Mouse (Mus musculus) midbrain, postnatal 0 days (tissue): ENCODE measurements around the gene P4ha3. TPM values are rescaled to one million over a fixed set of nuclear protein-coding genes. Genes with fewer than 3 reads are reported as not detected.

Experiments
- ATAC-seq: fragments of 200-750 bp; cut with Nextera tagmentation; 2 replicates; pipeline ENCODE4 v1.8.0; 2017; ENCODE audit warnings: moderate number of reproducible peaks, mild to moderate bottlenecking, moderate TSS enrichment, moderate library complexity; ENCODE audit not compliant: low FRiP score
- DNase-seq: peaks from one replicate; pipeline ENCODE4 v3.0.0-alpha.2; 2015; ENCODE audit warnings: low spot score
- H3K27ac ChIP-seq: fragments of 300-500 bp; sonication (generic); 2 replicates; pipeline ENCODE4 v1.5.1; 2014; ENCODE audit warnings: low read depth, mild to moderate bottlenecking, low read length, mixed read lengths
- H3K27me3 ChIP-seq: fragments of 300-500 bp; sonication (generic); 2 replicates; pipeline ENCODE4 v1.6.1; 2014; ENCODE audit warnings: low read length, control low read depth, mixed read lengths; ENCODE audit not compliant: insufficient read depth
- H3K36me3 ChIP-seq: fragments of 300-500 bp; sonication (generic); 2 replicates; pipeline ENCODE4 v1.6.1; 2014; ENCODE audit warnings: low read length, control low read depth, mixed read lengths; ENCODE audit not compliant: insufficient read depth
- H3K4me1 ChIP-seq: fragments of 300-500 bp; sonication (generic); 2 replicates; pipeline ENCODE4 v1.6.1; 2014; ENCODE audit warnings: mild to moderate bottlenecking, control low read depth, antibody characterized with exemption, low read length, mixed read lengths; ENCODE audit not compliant: insufficient read depth
- H3K4me2 ChIP-seq: fragments of 300-500 bp; sonication (generic); 2 replicates; pipeline ENCODE4 v1.6.1; 2014; ENCODE audit warnings: low read depth, mild to moderate bottlenecking, low read length, mixed read lengths; ENCODE audit not compliant: poor library complexity, severe bottlenecking
- H3K4me3 ChIP-seq: fragments of 300-500 bp; sonication (generic); 2 replicates; pipeline ENCODE4 v1.5.1; 2014; ENCODE audit warnings: low read depth, mild to moderate bottlenecking, low read length, moderate library complexity
- H3K9ac ChIP-seq: fragments of 300-500 bp; sonication (generic); replicated peaks from 2 replicates; pipeline ENCODE4 v1.6.1; 2014; ENCODE audit warnings: mild to moderate bottlenecking, low read length, moderate library complexity, mixed read lengths; ENCODE audit not compliant: poor library complexity, severe bottlenecking
- H3K9me3 ChIP-seq: fragments of 300-500 bp; sonication (generic); 2 replicates; pipeline ENCODE4 v1.6.1; 2016; ENCODE audit warnings: low read length, control low read depth
- CTCF ChIP-seq: IDR thresholded peaks from 2 replicates; pipeline ENCODE4 v1.5.1; 2016; ENCODE audit warnings: antibody characterized with exemption, mild to moderate bottlenecking
- WGBS: fragments of 180-500 bp; shearing (Covaris S2); extraction: QIAGEN DNeasy Blood & Tissue Kit; methylation state at CpG from one replicate; pipeline ENCODE4 v1.1.7; 2014; 5-methylcytosine and 5-hydroxymethylcytosine counted together
- polyA plus RNA-seq: library from polyadenylated mRNA; unstranded; fragments of >200 nt; fragmentation: Nextera tagmentation; extraction: Ambion mirVana; gene quantifications from 2 replicates; pipeline ENCODE4 v1.2.1, GENCODE M21; 2015
- total RNA-seq: library from RNA; depleted of rRNA; stranded (reverse); fragments of >200 nt; gene quantifications from 2 replicates; pipeline ENCODE4 v1.2.3, GENCODE M21; 2014; rRNA removed

P4ha3 gene
- total and polyA plus RNA-seq, 2 experiments from 2014 or later, result 3.9 to 7.7 TPM

DNA sequence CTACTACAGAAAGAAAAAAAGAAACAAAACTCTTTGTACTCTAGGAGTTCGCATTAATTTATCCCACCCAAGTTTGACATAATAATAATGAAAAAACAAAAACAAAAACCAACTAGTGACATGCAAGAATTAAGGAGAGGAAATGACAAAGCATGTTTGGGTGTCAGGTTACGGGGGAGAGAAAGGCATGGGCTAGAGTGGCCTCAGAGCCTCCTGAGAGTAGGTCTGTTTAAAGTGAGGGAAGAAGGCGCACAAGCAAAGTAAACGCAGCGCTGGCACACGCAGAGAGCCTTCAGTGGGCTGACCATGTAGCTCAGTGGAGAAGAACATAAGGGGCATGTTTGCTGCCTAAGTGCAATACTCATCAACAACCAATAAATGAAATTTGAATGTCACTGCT, 79.6 kb downstream of the P4ha3 start:
- no peak for DNase-seq
- Histone ChIP-seq H3K27ac (no peak overlapping the region), H3K4me2 (no peak overlapping the region), H3K4me1 (no peaks in the 10 kb centered on the region), H3K4me3 (no peak overlapping the region), H3K9me3 (no peaks in the 10 kb centered on the region), H3K27me3 (no peaks in the 10 kb centered on the region), H3K36me3 (no peaks in the 10 kb centered on the region), H3K9ac (no peak overlapping the region)
- TF ChIP-seq CTCF, result no peak
- 73% methylated on average over 6 of the region's 6 CpGs for WGBS
- ATAC-seq, result no peak

Other genes with a start within 250 kb of the P4ha3 start
- gene Pold3, start 164.0 kb upstream of the P4ha3 start, total RNA-seq, result 35.5 and 37.7 TPM in 2 replicates
- 40.5 and 42.6 TPM in 2 replicates for gene Pold3, start 164.0 kb upstream of the P4ha3 start, polyA plus RNA-seq
- gene Lipt2, start 126.2 kb upstream of the P4ha3 start, total RNA-seq, result 15.5 and 16.6 TPM in 2 replicates
- gene Lipt2, start 126.2 kb upstream of the P4ha3 start, polyA plus RNA-seq, result 17.1 and 19.5 TPM in 2 replicates
- not detected in 2 replicates for gene Kcne3, start 109.0 kb upstream of the P4ha3 start, total RNA-seq
- 0.27 TPM in 1 of 2 replicates, not detected in the other for gene Kcne3, start 109.0 kb upstream of the P4ha3 start, polyA plus RNA-seq
- gene Pgm2l1, start 58.1 kb upstream of the P4ha3 start, total RNA-seq, result 188 and 214 TPM in 2 replicates
- 38.6 and 46.2 TPM in 2 replicates for gene Pgm2l1, start 58.1 kb upstream of the P4ha3 start, polyA plus RNA-seq
- 22.2 and 26.6 TPM in 2 replicates for gene C2cd3, start 86.7 kb downstream of the P4ha3 start, total RNA-seq
- 8.1 and 8.5 TPM in 2 replicates for gene C2cd3, start 86.7 kb downstream of the P4ha3 start, polyA plus RNA-seq
- gene Ppme1, start 86.8 kb downstream of the P4ha3 start, total RNA-seq, result 159 and 172 TPM in 2 replicates
- gene Ppme1, start 86.8 kb downstream of the P4ha3 start, polyA plus RNA-seq, result 149 and 161 TPM in 2 replicates
- not detected in 2 replicates for gene Ucp3, start 187.5 kb downstream of the P4ha3 start, total RNA-seq
- 0.06 and 0.16 TPM in 2 replicates for gene Ucp3, start 187.5 kb downstream of the P4ha3 start, polyA plus RNA-seq
- 93.0 and 118 TPM in 2 replicates for gene Ucp2, start 207.8 kb downstream of the P4ha3 start, total RNA-seq
- 99.5 and 99.9 TPM in 2 replicates for gene Ucp2, start 207.8 kb downstream of the P4ha3 start, polyA plus RNA-seq
- gene Dnajb13, start 229.4 kb downstream of the P4ha3 start, total RNA-seq, result 4.1 and 4.3 TPM in 2 replicates
- 2.9 and 3.2 TPM in 2 replicates for gene Dnajb13, start 229.4 kb downstream of the P4ha3 start, polyA plus RNA-seq